Mouse (Mus musculus) T-cell, adult 66 days (primary cell): ENCODE data around the gene Stk31. TPM values are rescaled to one million over a fixed set of nuclear protein-coding genes. Genes with fewer than 3 reads are reported as not detected.

ENCODE experiments used
- total RNA-seq, 2 experiments: library from RNA; stranded (reverse); gene quantifications; 3 replicates in 1 of 2; 4 replicates in 1 of 2; pipeline ENCODE4 v1.2.4; 2023

The Stk31 gene
- not detected for total RNA-seq

DNA sequence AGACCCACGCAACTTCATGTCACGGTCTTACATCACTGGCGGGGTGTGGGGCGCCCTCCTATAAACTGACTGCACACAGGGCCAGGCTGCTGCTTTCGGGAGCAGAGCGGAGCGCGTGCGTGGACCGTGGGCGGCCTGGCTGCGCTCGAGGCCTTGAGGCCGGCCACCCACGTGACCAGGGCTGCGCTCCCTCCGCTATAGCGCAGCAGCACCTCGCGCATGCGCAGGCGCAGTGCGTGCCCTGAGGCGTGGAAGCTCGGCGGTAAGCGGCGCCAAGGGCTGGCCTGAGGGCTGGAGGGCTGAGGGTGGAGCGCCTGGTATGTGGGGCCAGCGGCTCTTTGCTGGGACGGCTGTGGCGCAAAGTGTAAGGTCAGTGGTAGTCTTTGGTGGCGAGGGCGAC lies at the start of gene Stk31:
TSS of gene Stk31 (plus strand) at position 289 of the 400 bp plus-strand sequence.

DNA sequence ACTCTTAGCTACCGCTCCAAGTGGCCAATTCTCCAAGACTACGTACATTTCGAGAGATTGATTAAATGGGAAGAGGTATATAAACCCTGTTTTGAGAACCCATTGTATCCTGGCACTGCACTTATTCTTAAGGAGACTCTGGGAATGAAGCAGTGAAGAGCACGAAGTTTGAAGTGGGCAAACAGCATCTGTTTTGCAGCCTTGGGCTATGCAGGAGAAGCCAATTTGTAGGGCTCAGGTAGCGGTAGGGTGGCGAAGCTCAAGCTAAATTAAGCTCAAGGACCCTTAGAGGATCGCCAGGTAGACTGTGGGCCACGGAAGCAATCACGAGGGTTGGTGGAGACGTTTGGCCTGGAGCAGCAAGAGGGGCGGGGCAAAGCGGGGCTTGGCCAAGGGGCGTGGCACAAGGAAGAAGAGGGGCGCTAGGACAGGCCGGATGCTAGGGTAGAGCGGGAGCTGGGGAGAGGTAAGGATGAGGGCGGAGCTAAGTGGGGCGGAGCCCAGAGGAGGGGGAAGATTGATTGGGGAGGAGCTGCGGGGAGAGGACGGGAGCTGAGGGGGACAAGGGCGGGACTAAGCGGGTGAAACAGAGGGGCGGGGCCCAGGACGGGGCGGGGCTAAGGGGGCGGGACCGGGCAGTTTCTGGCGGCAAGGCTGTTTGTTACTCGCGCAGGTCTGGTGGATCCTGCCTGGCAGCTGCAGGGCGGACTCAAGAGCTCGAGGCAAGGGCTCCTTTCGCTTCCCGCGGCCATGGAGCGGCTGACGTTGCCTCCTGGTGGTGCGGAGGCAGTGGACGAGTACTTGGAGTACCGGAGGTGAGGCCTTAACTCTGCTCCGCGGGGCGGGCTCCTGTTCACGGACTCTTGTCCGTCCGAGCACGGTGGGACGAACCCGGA lies 28.0 kb upstream of the Stk31 start, which contains the start of gene Fam221a:
TSS of gene Fam221a (plus strand) at position 581 of the 896 bp plus-strand sequence.

Other genes starting within 250 kb of the Stk31 start
- gene Igf2bp3, start 180.6 kb upstream of the Stk31 start, total RNA-seq, result under 1 TPM in 1 of 2 experiments, not detected in 1; 0.38 TPM
- 100 to 1,000 TPM; 188 to 208 TPM for gene Tra2a, start 131.6 kb upstream of the Stk31 start, total RNA-seq
- gene Ccdc126, start 76.3 kb upstream of the Stk31 start, total RNA-seq, result 1 to 10 TPM; 6.5 to 8.0 TPM
- 1 to 10 TPM; 2.4 to 3.1 TPM for gene Fam221a, start 27.9 kb upstream of the Stk31 start, total RNA-seq